Mouse (Mus musculus) forebrain, embryonic 13.5 days (tissue): ENCODE results near the gene Slc25a39. TPM values are rescaled to one million over a fixed set of nuclear protein-coding genes. Genes with fewer than 3 reads are reported as not detected.
"Not testable (repeated sequence)": the region's sequence is repeated elsewhere in the genome, so short reads cannot be mapped to it uniquely, and the experiment has no call there.

ENCODE experiments used
- ATAC-seq: fragments of 200-750 bp; cut with Nextera tagmentation; 2 replicates; pipeline ENCODE4 v1.8.0; 2017
- H3K27ac ChIP-seq: fragments of 300-500 bp; sonication (generic); 2 replicates; pipeline ENCODE4 v1.5.1; 2015; ENCODE audit warnings: inconsistent platforms, mild to moderate bottlenecking, moderate library complexity
- H3K27me3 ChIP-seq: fragments of 300-500 bp; sonication (generic); 2 replicates; pipeline ENCODE4 v1.6.1; 2015; ENCODE audit warnings: mild to moderate bottlenecking, inconsistent platforms
- H3K36me3 ChIP-seq: fragments of 300-500 bp; sonication (generic); 2 replicates; pipeline ENCODE4 v1.6.1; 2015; ENCODE audit warnings: mild to moderate bottlenecking, inconsistent platforms; ENCODE audit not compliant: poor library complexity, severe bottlenecking
- H3K4me1 ChIP-seq: fragments of 300-500 bp; sonication (generic); 2 replicates; pipeline ENCODE4 v1.6.1; 2015; ENCODE audit warnings: inconsistent platforms
- H3K4me2 ChIP-seq: fragments of 300-500 bp; sonication (generic); 2 replicates; pipeline ENCODE4 v1.6.1; 2015; ENCODE audit warnings: inconsistent platforms, mild to moderate bottlenecking, moderate library complexity
- H3K4me3 ChIP-seq: fragments of 300-500 bp; sonication (generic); 2 replicates; pipeline ENCODE4 v1.5.1; 2015; ENCODE audit warnings: mild to moderate bottlenecking, inconsistent platforms
- H3K9ac ChIP-seq: fragments of 300-500 bp; sonication (generic); 2 replicates; pipeline ENCODE4 v1.6.1; 2015; ENCODE audit warnings: mild to moderate bottlenecking, inconsistent platforms
- H3K9me3 ChIP-seq: fragments of 300-500 bp; sonication (generic); replicated peaks from 2 replicates; pipeline ENCODE4 v1.6.1; 2016; ENCODE audit warnings: inconsistent platforms
- WGBS: fragments of 180-500 bp; shearing (Covaris S2); methylation state at CpG from one replicate; pipeline ENCODE4 v1.1.7; 2015; 5-methylcytosine and 5-hydroxymethylcytosine counted together
- polyA plus RNA-seq: library from polyadenylated mRNA; unstranded; fragments of >200 nt; fragmentation: Nextera tagmentation; extraction: Ambion mirVana; gene quantifications from 2 replicates; pipeline ENCODE4 v1.2.1, GENCODE M21; 2015

The Slc25a39 gene
- polyA plus RNA-seq, 1 experiment from 2014 or later, result 159 TPM

GRCm38 (mm10) chr11:102372936-102373335, 34.8 kb downstream of the Slc25a39 start:
- H3K9ac ChIP-seq, result no peak overlapping the region

DNA sequence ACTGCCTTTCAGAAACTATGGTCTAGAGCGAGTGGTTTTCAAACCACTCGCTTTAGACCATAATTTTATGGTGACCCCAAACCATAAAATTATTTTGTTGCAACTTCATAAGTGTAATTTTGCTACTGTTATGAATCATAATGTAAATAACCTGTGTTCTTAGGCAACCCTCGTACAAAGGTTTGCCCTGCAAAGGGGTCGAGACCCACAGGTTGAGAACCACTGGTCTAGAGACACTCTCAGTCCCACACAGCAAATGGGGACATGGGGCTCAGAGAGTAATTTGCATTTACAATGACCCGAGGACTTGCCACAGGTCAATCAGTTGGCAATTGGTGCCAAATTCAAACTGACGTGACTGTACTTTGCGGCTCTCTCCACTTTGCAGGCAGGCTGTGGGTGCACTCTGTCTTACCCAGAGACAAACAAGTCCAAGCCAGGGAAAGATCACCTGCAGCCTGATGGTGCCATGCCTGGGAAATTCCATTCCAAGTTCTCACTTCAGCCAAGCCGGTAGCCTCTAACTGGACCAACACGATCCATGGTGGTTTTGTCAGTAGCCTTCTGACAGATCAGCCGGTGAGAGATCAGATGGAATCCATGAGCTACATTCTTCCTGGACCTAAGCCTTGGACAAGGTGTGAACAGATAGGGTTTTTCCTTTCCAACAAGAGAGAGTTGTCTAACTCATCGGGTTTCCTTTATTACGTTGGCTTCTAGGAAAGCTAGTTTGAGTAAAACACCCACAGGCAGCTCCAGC, 35.6 kb downstream of the Slc25a39 start:
- Histone ChIP-seq H3K27me3 (no peaks in the 10 kb centered on the region), H3K4me3 (no peak overlapping the region), H3K27ac (no peak overlapping the region), H3K36me3 (no peaks in the 10 kb centered on the region), H3K4me2 (no peak overlapping the region), H3K4me1 (peaks cover 18% of the 10 kb centered on the region), H3K9ac (no peak overlapping the region), H3K9me3 (no peaks in the 10 kb centered on the region)
- ATAC-seq, result no peak
- 87% methylated on average over 12 of the region's 12 CpGs for WGBS

More at GRCm38 (mm10) chr11:102372936-102373335, 34.8 kb downstream of the Slc25a39 start:
- ATAC-seq, result no peak
- H3K4me1 ChIP-seq, result peaks cover 18% of the 10 kb centered on the region
- no peak overlapping the region for H3K4me3 ChIP-seq
- 48% methylated on average over 14 of the region's 14 CpGs for WGBS
- H3K4me2 ChIP-seq, result no peak overlapping the region
- H3K27ac ChIP-seq, result no peak overlapping the region
- H3K9me3 ChIP-seq, result no peaks in the 10 kb centered on the region
- H3K27me3 ChIP-seq, result no peaks in the 10 kb centered on the region
- no peaks in the 10 kb centered on the region for H3K36me3 ChIP-seq

DNA sequence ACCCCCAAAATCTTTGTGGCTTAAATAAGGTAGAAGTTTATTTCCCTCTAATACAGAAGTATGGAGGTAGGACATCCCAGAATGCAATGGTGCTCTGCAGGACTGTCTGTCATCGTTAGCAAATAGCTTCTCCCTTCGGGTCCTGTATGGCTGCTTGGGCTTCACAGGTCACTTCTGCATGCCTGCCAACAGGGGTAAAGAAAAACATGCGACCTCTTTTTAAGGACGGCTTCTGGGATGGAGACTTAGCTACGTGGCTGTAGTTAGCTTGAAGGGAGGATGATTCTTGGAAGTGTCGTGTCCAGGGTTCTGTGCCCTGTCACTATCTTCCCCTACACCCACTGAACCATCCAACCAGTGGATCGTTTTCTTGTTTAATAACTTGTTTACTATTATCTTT, 37.5 kb downstream of the Slc25a39 start:
- Histone ChIP-seq H3K4me2 (no peak overlapping the region), H3K9me3 (no peaks in the 10 kb centered on the region), H3K4me3 (no peak overlapping the region), H3K27ac (no peak overlapping the region), H3K36me3 (no peaks in the 10 kb centered on the region), H3K27me3 (no peaks in the 10 kb centered on the region), H3K4me1 (peaks cover 3% of the 10 kb centered on the region), H3K9ac (no peak overlapping the region)
- no peak for ATAC-seq
- WGBS, result 55% methylated on average over 7 of the region's 7 CpGs

- Histone ChIP-seq H3K27ac (no peak overlapping the region), H3K4me3 (no peak overlapping the region), H3K4me1 (no peaks in the 10 kb centered on the region), H3K4me2 (no peak overlapping the region), H3K36me3 (no peaks in the 10 kb centered on the region), H3K9me3 (no peaks in the 10 kb centered on the region), H3K9ac (no peak overlapping the region), H3K27me3 (no peaks in the 10 kb centered on the region)
- ATAC-seq, result no peak
- WGBS, result 70% methylated on average over 4 of the region's 4 CpGs
Measured at GRCm38 (mm10) chr11:102369263-102369662, 38.5 kb downstream of the Slc25a39 start.

DNA sequence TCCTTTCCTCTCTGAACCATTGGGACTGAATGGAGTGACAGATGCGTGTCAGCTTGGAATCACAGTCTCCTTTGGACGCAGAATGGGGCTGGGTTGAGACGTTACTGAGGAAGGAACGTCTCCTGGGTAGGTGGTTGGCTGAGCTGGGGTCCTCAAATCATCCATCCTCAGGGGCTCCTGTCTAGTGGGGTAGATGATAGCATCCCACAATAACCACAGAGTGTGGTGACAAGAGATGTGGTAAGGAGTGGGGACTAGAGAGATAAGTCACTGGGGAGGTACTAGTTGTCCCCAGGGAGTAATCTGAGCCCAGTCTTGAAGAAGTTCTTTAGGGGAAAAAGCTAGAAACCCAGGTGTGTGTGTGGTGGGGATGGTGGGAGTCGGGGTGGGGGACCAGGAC, 39.4 kb downstream of the Slc25a39 start:
- Histone ChIP-seq H3K9ac (no peak overlapping the region), H3K4me2 (no peak overlapping the region), H3K9me3 (no peaks in the 10 kb centered on the region), H3K4me3 (no peak overlapping the region), H3K27ac (no peak overlapping the region), H3K4me1 (no peaks in the 10 kb centered on the region), H3K27me3 (no peaks in the 10 kb centered on the region), H3K36me3 (no peaks in the 10 kb centered on the region)
- 85% methylated on average over 5 of the region's 5 CpGs for WGBS
- ATAC-seq, result no peak

- Histone ChIP-seq H3K4me3 (no peak overlapping the region), H3K27ac (no peak overlapping the region), H3K4me1 (no peaks in the 10 kb centered on the region), H3K9me3 (no peaks in the 10 kb centered on the region), H3K9ac (no peak overlapping the region), H3K4me2 (no peak overlapping the region), H3K27me3 (no peaks in the 10 kb centered on the region), H3K36me3 (no peaks in the 10 kb centered on the region)
- WGBS, result 85% methylated on average over 9 of the region's 9 CpGs
- ATAC-seq, result no peak
Measured at GRCm38 (mm10) chr11:102367504-102368280, 40.1 kb downstream of the Slc25a39 start.

DNA sequence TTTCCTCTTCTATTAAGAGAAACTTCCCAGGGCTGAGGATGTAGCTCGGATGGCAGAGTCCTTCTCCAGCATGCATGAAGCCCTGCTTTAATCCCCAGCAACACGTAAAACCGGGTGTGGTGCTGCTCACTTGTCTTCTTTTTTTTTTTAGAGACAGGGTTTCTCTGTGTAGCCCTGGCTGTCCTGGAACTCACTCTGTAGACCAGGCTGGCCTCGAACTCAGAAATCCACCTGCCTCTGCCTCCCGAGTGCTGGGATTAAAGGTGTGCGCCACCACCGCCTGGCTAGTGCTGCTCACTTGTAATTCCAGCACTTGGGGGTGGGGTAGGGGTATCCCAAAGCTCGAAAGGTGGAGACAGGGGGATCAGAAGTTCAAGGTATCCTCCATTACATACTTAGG, 41.6 kb downstream of the Slc25a39 start, which contains the start of gene Slc4a1:
Slc4a1 (minus strand) TSS at position 101 of the 400 bp plus-strand sequence.
- not testable (repeated sequence) for H3K9me3 ChIP-seq, H3K27ac ChIP-seq, H3K4me3 ChIP-seq, H3K4me1 ChIP-seq, ATAC-seq, H3K9ac ChIP-seq, H3K4me2 ChIP-seq, H3K36me3 ChIP-seq, H3K27me3 ChIP-seq
- WGBS, result 82% methylated on average over 8 of the region's 8 CpGs

DNA sequence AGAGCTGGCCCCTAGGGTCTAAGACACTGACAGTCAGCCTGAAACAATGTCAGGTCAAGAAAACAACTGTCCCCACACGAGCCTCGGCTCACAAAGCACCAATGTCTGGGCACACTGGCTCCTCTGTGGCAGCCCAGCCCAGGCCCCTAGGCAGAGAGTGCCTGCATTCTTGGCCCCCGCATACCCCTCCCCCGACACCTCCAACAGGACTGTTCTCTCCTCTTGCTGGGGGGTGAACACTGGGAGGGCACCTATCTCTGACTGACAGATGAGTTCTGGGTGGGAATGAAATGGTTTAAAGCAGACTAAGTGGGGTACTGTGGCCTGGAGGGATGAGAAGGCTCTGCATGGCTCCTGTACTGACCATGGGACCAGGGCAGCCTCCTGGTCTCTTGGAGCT, 42.0 kb downstream of the Slc25a39 start:
- Histone ChIP-seq H3K9me3 (no peaks in the 10 kb centered on the region), H3K27ac (no peak overlapping the region), H3K27me3 (no peaks in the 10 kb centered on the region), H3K4me2 (no peak overlapping the region), H3K36me3 (no peaks in the 10 kb centered on the region), H3K4me3 (no peak overlapping the region), H3K4me1 (no peaks in the 10 kb centered on the region), H3K9ac (no peak overlapping the region)
- no peak for ATAC-seq
- WGBS, result 53% methylated on average over 4 of the region's 4 CpGs

- no peak overlapping the region for H3K27ac ChIP-seq
- ATAC-seq, result no peak
- H3K4me2 ChIP-seq, result no peak overlapping the region
- no peaks in the 10 kb centered on the region for H3K9me3 ChIP-seq
- H3K36me3 ChIP-seq, result no peaks in the 10 kb centered on the region
- no peak overlapping the region for H3K9ac ChIP-seq
- WGBS, result 75% methylated on average over 14 of the region's 14 CpGs
- no peak overlapping the region for H3K4me3 ChIP-seq
- no peaks in the 10 kb centered on the region for H3K27me3 ChIP-seq
- no peaks in the 10 kb centered on the region for H3K4me1 ChIP-seq
Measured at GRCm38 (mm10) chr11:102364570-102365371, 43.0 kb downstream of the Slc25a39 start.

- no peak overlapping the region for H3K4me2 ChIP-seq
- H3K4me1 ChIP-seq, result no peaks in the 10 kb centered on the region
- no peak overlapping the region for H3K4me3 ChIP-seq
- ATAC-seq, result no peak
- no peaks in the 10 kb centered on the region for H3K9me3 ChIP-seq
- no peak overlapping the region for H3K27ac ChIP-seq
- 81% methylated on average over 2 of the region's 2 CpGs for WGBS
- no peak overlapping the region for H3K9ac ChIP-seq
- H3K27me3 ChIP-seq, result no peaks in the 10 kb centered on the region
- no peaks in the 10 kb centered on the region for H3K36me3 ChIP-seq
Measured at GRCm38 (mm10) chr11:102363623-102364022, 44.1 kb downstream of the Slc25a39 start.

DNA sequence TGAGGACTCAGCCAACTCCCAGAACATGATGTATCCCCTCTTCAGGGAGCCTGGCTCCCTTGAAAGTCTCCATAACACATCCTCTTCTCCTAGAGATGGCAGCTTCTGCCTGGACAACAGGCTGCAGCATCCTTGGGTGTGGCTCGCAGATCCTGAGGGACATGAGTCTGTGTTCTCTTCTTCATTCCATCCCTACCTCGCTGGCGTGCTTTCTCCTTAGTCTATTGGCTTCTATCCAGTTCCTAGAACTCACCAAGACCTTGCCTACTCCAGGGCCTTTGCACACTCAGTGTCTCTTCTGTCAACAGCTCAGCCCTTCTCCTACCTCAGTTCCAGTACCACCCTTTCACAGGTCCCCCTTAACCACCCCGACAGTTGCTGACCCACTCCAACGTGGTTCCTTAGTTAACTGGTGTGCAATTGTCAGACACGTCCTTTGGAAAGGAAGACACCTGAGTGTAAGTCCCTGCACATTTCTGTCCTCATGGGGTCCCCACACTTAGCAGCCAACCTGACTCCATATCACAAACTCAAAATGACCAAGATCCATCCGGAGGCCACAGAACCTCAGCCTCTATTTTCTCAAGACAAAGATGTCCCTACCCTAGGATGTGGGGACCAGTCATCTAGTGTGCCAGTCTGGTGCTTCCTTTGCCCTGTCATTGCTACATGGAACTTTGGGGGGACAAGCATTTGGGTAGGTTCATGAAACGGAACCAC, 45.8 kb downstream of the Slc25a39 start:
- 85% methylated on average over 8 of the region's 8 CpGs for WGBS
- no peak for ATAC-seq

More for the DNA sequence above, 45.8 kb downstream of the Slc25a39 start:
- H3K4me2 ChIP-seq, result no peak overlapping the region
- H3K27ac ChIP-seq, result no peak overlapping the region
- no peaks in the 10 kb centered on the region for H3K4me1 ChIP-seq
- H3K36me3 ChIP-seq, result no peaks in the 10 kb centered on the region
- no peaks in the 10 kb centered on the region for H3K9me3 ChIP-seq
- no peaks in the 10 kb centered on the region; the same call in 1 of the 2 replicates for H3K27me3 ChIP-seq
- no peak overlapping the region for H3K9ac ChIP-seq
- H3K4me3 ChIP-seq, result no peak overlapping the region
